Mouse (Mus musculus) ovary, postnatal 10 days (tissue): ENCODE data around the gene Gpatch8.

ENCODE experiments used
- DNase-seq: peaks from one replicate; pipeline ENCODE4 v3.0.0; 2022; ENCODE audit warnings: low spot score

The Gpatch8 gene

DNA sequence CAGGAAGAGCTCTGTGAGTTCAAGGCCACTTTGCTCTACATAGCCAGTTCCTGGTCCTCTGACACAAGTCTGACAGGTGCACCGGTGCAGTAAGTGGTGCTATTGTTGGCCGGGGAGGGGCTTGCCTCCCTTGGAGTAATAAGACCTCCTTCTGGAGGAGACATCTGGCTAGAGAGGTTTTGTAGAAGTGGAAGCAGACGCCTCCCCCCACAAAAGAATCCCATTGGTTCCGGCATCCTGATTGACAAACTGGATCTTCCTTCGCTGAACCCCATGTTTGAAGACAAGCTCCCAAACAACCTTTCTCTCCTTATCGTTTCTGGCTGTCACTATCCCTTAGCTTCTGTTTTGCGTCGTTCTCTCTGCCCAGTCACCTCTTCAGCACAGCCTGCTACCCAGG lies 107.9 kb downstream of the Gpatch8 start:
- DNase-seq: no peak

DNA sequence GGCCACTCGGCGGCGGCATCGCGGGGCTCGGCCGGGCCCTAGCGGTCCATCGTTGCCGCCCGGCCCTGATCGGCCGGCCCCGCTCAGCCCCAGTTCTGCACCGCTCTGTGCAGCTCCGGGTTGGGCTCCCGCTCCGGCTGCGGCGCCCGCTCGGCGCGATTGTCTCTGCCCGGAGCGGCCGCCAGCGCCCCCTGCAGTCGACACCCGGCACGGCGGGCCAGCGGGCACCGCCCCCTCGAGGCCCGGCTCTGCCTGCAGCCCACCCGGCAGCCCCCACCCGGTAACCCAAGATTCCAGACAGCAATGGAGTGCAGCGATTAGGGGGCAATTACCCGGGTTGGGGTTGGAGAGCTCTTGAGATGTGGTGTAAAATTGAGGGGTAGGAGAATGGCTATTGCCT lies 108.7 kb downstream of the Gpatch8 start, which contains the start of gene Fam171a2:
Gene Fam171a2, minus strand, starts transcription at position 186 of the 400 bp plus-strand sequence.
- DNase-seq: peak; percentile 82

DNA sequence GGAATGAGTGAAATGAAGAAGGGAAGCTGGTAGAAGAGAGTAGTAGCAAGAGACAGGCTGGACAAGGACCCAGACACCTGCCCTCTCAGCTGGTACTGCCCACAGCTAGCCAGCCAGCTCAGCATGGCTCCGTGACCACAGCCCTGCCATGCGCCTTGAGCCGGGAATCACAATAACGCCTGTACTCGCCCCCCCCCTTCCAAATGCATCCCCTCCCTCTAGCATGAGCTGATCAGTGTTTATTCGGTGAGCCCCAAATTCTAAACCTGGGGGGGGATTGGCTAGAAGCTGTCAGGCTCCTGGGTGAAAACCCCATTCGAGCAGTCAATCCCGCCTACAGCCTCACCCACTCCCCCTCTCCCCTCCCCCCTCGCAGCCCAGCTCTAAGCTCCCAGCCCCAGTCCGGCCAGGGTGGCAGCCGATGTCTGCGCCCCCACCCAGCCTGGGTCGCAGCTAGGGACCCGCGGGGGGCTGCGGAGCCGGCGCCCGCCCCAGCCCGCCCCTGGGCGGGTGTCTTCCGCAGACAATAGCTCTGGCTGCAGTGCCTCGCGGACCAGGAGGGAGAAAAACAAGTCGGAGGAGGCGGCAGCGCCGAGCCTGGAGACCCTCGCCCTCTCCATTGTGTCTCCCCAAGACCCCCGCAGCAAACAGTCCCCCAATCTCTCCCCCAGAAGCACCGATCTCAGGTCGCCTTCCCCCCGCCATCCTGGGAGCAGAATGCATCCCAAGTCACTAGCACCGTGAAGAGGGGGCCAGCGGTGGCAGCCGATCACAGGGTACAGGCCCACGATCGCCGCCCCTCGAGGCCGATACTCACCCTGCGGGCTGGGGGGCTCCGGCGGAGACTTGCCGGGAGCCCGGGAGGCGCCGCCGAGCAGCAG lies 109.4 kb downstream of the Gpatch8 start:
- DNase-seq: peak; percentile 35

DNA sequence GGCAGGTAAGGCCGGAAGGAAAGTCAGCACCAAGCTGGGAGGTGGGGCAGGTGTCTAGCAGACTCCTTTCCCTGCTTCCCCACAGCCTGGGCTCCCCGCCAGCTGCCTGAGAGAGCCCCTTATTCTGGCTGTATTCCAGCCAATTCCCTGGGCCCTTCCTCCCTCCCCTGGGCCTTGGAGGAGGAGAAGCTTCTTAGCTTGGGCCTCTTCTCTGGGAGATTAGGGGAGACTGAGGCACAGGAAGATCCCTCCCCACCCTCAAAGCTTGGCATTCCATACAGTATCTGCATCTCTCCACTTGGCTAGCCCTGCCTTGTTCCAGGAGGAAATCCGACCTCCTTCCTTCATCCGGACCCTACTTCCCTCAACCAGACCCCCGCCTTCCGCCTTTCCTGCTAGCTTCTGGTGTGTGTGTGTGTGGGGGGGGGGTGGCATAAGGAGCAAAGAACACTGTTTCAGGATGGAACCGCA lies 110.3 kb downstream of the Gpatch8 start:
- peak; percentile 39 for DNase-seq

DNA sequence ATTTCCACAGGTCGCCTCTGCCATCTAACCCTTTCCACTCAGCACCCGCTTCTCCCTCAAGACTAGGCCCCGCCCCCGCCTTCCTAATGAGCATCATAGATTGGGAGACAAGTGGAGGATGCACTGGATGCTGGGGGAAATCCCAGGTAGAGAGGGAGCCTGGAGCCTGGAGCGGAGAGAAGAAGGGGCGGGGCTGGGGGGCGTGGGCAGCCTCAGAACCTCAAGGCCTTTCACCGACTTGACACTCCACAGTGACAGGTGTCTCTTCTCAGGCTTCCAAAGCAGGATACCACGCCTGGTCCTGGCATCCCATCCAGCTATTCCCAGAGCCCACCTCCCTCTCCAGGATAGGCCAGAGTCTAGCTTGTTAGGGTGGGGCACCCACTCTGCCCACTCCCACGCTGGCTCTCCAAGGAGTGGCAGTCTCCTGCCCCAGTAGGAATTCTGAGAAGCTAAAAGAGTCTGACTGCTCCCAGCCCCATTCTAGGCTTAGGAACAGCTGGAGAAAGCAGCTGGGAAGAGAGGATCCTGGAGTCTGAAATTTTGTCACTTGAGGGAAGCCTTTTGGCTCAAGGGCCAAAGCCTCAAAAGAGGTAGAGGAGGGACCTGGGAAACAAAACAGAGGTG lies 110.8 kb downstream of the Gpatch8 start:
- DNase-seq: no peak

- no peak for DNase-seq
Observed at GRCm38 (mm10) chr11:102444781-102445180, 111.4 kb downstream of the Gpatch8 start.

- DNase-seq: no peak
Observed at GRCm38 (mm10) chr11:102444321-102444720, 111.9 kb downstream of the Gpatch8 start.

DNA sequence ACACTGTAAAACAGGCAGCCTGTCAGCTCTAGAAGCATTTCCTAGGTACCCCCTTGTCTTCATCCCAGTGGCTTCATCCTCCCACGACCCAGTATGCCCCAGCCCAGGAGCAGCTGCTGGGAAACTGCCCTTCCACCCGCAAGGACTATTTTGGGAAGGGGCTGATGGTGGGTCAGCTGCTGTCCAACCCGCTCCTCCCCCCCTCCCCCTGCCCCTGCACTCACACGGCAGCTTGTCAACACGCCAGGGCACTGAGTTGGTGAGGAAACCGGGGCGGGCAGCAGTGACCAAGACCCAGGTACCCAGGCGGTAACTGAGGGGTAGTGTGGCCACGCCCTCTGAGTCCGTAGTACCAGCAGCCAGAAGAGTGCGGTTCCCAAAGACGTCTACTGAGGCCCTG lies 112.5 kb downstream of the Gpatch8 start:
- no peak for DNase-seq

- DNase-seq: no peak
Observed at GRCm38 (mm10) chr11:102442089-102442488, 114.1 kb downstream of the Gpatch8 start.

- DNase-seq: no peak
Observed at GRCm38 (mm10) chr11:102441434-102441833, 114.8 kb downstream of the Gpatch8 start.

- DNase-seq: no peak
Observed at GRCm38 (mm10) chr11:102440255-102440654, 115.9 kb downstream of the Gpatch8 start.

GRCm38 (mm10) chr11:102439093-102440082 lies 116.8 kb downstream of the Gpatch8 start:
- DNase-seq: no peak

GRCm38 (mm10) chr11:102438212-102439092 lies 117.7 kb downstream of the Gpatch8 start:
- DNase-seq: peak; percentile 87

DNA sequence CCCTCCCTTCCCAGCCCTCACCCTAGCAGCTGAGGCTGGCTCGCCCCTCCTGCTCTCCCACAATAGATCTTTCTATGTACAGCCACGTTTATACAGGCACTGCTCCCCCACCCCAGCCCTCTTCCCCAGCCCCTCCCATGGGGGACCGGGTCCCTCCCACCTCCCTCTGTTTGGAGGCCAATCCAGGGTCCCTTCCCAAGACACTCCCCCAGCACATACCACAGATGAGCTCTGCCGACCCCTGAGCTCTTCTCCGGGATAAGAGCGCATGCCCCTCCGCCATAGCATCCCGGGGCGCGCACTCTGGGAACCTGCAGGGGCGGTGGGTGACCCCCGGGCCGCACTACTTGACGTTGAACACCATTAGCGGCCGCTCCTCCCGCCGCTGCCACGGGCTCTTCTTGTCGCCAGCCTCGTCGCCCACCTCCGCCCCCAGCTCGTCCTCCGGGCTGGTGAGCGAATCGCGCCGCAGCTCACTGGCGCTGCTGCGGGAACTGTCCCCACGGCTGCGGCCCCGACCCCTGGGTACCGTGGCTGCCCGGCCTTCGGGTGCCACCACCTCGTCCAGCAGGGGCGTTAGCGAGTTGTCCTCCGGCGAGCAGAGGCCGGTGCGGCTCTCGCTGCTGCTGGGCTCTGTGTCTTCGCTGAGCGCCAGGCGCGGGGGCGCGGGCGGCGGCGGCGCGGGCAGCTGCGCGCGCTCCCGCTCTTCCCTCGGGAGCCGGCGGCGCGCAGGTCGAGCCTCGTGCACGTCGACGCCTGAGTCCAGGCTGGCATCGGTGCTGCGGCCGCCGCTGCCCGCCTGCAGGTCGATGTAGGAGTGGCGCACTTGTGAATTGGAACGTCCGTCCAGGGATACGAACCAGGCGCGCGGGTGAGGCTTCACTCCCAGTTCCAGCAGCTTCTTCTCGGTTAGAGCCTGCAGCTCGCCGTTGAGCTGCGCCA lies 118.8 kb downstream of the Gpatch8 start:
- DNase-seq: no peak

GRCm38 (mm10) chr11:102436471-102436790 lies 119.8 kb downstream of the Gpatch8 start:
- DNase-seq: no peak

DNA sequence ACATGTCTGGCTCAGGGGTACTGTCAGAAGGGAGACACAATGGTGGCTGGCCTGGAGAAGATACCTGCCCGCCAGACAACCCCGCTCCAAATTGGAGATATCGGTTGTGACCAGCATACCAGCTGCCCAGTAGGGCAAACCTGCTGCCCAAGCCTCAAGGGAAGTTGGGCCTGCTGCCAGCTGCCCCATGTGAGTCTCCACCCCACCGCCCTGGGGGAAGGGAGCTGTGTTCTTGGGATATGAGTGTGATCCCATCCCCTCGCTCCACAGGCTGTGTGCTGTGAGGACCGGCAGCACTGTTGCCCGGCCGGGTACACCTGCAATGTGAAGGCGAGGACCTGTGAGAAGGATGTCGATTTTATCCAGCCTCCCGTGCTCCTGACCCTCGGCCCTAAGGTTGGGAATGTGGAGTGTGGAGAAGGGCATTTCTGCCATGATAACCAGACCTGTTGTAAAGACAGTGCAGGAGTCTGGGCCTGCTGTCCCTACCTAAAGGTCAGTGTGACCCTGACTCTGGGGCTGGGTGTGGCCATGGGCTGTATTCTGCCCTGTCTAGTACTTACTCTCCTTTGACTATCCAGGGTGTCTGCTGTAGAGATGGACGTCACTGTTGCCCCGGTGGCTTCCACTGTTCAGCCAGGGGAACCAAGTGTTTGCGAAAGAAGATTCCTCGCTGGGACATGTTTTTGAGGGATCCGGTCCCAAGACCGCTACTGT lies 120.3 kb downstream of the Gpatch8 start:
- no peak for DNase-seq

GRCm38 (mm10) chr11:102434816-102435705 lies 121.1 kb downstream of the Gpatch8 start:
- DNase-seq: no peak

DNA sequence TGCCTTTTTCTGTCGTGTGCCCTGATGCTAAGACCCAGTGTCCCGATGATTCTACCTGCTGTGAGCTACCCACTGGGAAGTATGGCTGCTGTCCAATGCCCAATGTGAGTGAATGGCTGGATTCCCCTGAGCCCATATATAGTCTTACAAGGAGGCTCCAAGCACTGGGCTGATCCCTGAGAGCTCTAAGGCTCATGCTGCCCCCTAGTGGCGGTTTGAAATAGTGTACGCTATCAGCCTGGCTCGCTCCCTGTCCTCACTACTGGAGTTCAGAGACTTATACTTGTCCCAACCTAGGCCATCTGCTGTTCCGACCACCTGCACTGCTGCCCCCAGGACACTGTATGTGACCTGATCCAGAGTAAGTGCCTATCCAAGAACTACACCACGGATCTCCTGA lies 121.8 kb downstream of the Gpatch8 start:
- peak; percentile 77 for DNase-seq
